Mouse (Mus musculus) Muller cell, postnatal 12 days (primary cell): Measurements from ENCODE around the gene Rnd3.

Experiments
- DNase-seq: peaks from one replicate; pipeline ENCODE4 v3.0.0-alpha.2; 2015; ENCODE audit errors: inconsistent ontology term

Rnd3 gene

DNA sequence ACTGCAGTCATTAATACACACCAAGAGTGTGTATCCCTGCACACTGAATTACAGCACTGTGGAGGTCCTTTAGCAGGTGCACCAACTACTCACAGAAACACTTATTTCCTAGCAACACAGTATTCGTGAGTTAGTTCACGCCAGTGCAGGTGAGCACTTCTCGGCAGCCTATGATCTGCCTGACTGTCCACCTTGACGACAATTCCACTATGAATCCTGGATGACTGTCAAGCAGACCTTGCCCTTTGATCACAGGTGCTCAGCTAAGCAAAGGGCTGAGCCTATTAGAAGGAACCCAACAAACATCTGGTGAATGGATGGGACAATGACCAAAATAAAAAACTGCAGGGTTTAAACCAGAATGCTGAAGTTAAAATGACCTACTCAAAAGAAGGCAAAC, 20.8 kb downstream of the Rnd3 start:
- DNase-seq: no peak

DNA sequence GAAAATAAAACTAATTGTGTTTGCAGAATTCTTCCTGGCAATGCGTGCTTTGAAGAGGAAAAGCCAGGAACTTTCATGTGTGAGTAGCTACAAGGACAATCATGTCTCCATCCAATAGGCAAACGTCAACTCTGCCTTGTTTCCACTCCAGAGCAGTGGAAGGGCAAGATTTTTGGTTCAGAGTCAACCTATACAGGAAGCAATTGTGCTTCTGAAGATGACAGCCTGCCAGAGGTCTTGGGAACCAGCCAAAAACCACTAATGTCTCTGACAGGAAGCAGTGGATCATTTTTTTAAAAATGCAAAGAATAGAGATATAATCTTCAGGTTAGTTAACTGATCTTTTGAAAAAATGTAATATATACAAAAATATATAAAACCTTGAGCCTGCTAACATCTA, 38.6 kb downstream of the Rnd3 start:
- DNase-seq: no peak

DNA sequence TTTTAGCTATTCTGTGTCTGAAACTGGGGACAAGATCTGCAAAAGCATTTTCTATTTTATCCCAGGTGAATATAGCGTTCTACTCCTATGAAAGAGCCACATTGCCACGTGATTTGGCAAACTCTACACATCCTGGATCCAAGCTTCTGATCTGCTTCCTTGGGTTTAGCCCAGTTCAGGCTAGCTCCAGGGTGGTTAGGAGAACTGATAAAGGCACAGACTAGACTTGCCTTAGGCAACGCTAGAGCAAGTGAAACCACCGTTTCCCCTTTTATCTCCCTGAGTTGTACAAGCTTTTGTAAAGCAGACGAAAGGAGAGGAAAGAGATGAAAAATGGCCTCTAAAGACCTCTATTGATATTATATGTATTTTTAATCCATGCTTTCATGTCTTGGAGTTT, 40.3 kb downstream of the Rnd3 start:
- DNase-seq: no peak

DNA sequence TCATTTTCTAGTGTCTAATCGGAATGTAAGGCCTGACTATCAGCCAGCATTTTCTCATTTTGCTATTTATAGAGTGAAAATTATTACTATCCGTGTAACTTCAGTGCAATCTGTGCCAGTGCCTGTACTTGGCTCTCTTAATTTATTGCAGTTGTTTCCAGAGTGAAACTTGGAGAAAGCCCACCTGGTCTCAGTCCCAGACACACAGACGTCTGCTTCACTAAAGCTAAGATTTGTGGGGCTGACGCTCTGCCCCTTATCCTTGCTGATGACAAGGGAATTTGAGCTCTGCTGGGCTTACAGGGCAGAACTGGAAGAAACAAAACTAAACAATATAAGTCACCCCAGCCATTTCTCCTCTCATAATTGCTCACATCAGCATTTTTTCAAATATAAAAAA, 47.7 kb downstream of the Rnd3 start:
- DNase-seq: no peak

DNA sequence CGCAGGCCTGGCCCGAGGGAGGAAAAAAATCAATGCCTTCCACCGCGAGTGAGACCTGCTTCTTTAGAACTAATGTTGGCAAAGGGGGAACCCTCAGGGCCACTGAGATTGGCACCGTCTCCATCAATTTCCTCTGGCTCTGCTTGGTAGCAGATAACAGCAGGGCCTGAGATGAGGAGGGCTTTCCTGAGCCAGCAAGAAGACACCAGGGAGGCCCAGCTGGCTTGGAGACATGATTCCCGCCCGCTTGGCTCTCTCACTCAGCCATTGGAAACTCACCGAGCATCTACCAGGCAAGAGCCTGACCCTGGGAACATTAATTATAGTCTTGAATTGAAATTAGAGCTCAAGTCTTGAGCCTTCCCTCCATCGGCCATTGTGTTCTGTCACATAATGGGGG, 48.9 kb downstream of the Rnd3 start:
- DNase-seq: no peak

DNA sequence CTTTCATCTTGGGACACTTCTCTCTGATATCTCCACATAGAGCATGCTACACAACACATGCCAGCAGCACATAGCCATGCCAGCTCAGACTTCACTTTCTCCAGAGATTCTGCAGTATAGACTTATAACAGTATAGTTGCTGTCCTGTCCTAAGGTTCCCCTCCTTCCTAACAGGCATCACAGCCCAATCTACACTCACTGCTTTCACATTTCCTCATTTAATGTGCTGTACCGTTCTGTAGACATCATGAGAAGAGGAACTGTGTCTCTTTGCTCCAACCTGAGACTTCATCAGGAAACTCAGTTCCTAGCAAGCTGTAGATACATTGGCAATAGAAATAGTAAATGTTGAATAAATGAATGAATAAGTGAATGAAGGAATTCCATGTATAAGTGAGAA, 49.7 kb downstream of the Rnd3 start:
- no peak for DNase-seq

DNA sequence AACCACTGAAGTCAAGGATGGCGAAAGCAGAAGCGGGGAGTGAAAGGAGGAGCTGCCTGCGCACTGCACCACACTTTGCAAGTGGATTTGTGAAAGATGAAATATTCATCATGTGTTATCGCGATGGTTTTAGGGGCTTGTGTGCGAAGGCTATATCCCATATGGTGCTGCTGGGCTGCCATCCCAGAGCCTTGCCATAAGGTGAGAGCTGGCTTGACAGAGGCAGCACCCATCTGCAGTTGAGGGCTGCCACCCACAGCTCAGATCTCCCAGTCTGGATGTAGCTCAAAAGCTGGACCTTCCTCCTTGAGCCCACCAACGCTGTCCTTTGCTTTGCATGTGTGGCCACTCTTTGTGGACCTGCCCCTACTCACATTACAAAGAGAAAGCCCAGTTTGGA, 58.2 kb downstream of the Rnd3 start:
- no peak for DNase-seq

DNA sequence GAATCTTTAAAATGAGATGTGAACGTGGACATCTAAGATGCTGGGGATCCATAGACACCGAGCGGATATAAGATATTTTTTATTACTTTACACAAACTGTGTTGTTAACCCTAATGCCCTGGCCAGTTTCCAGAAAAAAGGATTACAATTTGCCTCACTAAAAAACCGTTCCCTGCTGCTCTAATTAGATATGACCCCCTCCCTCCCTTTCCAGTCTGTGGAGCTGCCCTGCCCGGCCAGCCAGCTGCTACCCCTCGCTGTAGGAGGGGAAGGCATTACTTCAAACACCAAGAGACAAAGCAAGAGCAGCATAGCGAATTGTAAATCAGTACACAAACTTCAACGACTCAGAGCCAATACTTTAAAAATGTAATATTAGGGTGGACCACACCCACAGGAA, 58.9 kb downstream of the Rnd3 start:
- no peak for DNase-seq

DNA sequence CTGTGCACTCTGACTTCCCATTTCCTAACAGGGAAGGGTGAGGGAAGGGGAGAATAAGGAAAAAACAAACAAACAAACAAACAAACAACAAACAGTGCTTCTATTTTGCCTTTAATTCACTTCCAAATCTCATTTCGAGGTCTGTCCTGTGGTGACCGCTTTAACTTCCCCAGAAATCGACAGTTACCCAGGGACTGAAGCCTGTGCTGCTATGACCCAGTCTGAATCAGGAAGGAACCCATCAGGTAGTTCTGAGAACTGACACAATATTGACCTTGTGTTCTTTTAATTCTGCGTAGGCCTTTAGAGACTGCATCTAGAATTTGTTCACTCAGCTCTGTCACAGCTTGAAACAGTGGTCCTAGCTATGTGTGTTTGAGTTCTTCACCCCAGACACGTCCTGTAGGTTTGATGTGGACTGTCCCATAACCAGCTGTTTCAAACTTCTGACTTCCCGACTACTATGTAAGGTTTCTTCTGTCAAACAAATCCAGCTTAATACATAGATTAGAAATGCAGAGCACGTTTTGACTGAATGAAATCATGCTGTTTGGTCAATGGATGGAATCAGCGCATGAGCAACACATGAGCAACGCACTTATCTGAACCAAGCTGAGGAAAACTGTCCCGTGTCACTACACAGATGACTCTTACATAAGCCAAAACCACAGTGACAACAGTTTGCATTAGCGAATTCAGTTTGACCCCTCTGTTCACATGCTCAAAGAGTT, 59.9 kb downstream of the Rnd3 start:
- DNase-seq: no peak

DNA sequence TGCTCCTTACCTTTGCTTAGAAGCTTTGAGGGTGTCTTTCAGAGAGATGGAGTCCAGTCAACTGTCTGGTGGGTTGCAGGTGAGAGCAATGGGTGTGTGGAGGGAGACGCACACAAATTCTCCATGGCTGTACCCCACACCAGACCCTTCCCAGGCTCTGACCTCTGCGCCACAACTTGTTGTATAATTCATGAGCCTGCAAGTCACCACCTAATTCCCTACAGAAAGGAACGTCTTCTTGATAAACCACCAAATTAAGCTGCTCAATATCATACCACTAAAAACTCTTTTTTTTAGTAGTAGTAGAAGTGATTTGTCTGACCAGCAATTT, 60.8 kb downstream of the Rnd3 start:
- no peak for DNase-seq

DNA sequence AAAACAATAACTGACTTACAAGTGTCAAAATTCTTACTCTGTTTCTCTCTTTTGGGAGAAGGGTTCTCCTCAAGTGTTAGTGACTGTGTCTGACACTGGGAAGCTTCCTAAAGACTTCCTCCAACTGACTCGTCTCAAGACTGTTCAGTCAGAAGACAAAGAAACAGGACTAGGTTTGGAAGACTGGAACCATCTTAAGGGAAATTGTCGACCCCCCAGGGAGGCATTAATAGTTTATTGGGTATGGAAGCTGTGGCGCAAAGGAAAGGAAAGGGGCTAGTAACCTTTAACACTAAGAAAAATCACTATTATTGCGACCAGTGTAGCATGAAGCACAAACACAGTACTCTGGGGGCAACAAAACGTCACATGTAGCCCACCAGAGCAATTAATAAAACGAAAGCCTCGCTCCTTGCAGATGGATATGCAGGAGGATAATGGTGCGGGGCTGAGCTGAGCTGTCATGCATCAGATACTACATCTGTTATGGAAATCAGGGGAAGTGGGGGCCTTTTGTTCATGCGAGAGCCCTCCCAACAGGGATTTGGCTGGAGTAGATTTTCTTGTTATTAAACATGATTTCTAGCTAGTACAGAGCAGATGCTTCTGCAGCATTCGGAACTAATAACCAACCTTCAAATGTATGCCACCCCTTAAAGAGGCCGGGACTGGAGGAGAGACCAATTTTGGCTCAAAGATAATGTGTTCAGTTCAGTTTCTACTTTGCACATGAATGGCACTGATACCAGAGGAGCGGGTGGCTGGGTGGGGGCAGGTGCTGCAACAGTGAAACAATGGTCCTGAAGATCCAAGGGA, 61.4 kb downstream of the Rnd3 start:
- no peak for DNase-seq

DNA sequence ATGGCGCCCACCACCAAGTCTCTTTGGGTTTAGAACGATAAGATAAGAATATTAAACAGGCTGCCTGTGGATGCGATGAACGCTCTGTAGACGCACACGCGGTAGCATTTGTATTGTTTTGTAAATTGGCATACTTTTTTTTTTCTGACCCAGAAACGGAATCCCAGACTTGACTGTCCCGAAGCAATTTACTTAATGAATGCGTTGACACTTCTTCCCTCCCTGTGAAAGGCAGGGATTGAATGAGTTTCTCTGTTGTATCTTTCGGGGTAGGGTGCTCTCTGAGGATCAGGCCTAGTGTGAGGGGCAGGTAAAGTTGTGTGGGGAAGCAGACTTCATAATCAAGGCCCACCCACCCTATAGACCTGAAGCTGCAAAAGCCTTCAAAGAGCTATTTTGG, 63.8 kb downstream of the Rnd3 start:
- DNase-seq: peak; percentile 6

DNA sequence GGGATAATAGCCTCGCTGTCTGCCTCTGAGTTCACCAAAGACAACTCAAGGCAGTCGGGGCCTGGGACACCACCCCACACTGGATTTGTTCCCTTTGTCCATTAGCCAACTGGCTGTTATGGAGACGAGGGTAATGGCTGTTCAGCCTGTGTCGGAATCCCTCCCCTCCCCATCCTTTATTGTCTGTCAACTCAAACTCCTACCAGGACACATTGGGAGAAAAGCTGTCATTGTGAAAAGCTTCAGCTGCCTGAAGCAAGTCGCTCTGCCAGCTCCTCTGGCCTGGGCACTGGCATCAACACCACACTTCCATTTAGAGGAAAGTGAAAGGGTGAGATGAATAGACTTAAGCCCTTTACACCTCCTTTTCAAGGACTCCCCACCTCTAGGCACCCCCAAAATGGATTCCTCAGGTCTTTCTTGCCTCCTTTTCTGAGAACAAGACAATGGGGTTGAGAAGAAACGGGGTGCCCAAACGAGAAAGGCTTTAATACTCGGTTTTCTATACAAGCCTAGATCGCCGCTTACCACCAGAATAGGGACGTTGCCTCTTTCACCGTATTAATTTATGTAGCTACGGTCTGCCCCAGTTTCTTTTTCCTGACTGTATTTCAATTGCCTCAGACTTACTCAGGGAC, 66.1 kb downstream of the Rnd3 start:
- DNase-seq: peak; percentile 66
